Mouse (Mus musculus) G1E (cell line): Measurements from ENCODE around the gene Dock10.

Source experiments
- CTCF ChIP-seq: IDR thresholded peaks from 2 replicates; pipeline ENCODE4 v1.5.1; 2012; ENCODE audit warnings: low read depth, low read length, inconsistent platforms, mixed read lengths
- GATA1 ChIP-seq: IDR thresholded peaks from 2 replicates; pipeline ENCODE4 v1.6.1; 2012; ENCODE audit warnings: borderline replicate concordance, low read length, inconsistent platforms, mixed read lengths
- POLR2AphosphoS5 ChIP-seq: IDR thresholded peaks from 2 replicates; pipeline ENCODE4 v1.6.1; 2012; ENCODE audit warnings: low read depth, low read length, inconsistent platforms; ENCODE audit not compliant: insufficient replicate concordance
- TAL1 ChIP-seq: conservative IDR thresholded peaks from 2 replicates; pipeline ENCODE4 v1.6.1; 2012; ENCODE audit warnings: low read depth, low read length, inconsistent platforms, mixed read lengths

- no peak for TF ChIP-seq CTCF
- no peak for TF ChIP-seq POLR2AphosphoS5
- TF ChIP-seq GATA1: no peak
- TF ChIP-seq TAL1: no peak
These were observed 285.9 kb downstream of the Dock10 start for GRCm38 (mm10) chr1:80472395-80472794.
